Mouse (Mus musculus) CH12.LX (cell line): ENCODE data around the gene Rrp7a. TPM values are rescaled to one million over a fixed set of nuclear protein-coding genes. Genes with fewer than 3 reads are reported as not detected.

Experiments
- DNase-seq: peaks from one replicate; pipeline ENCODE4 v3.0.0-alpha.2; 2013; ENCODE audit errors: extremely low read depth
- H3K27ac ChIP-seq: 2 replicates; pipeline ENCODE4 v1.5.1; 2012; ENCODE audit warnings: low read depth, mild to moderate bottlenecking, control low read depth, moderate library complexity; ENCODE audit not compliant: insufficient read depth
- H3K27me3 ChIP-seq: replicated peaks from 2 replicates; pipeline ENCODE3; 2012; ENCODE audit warnings: inconsistent platforms
- H3K36me3 ChIP-seq, 2 experiments: replicated peaks in 1 of 2; 2 replicates each; pipeline versions ENCODE3 to v1.6.1; 2012; ENCODE audit warnings: inconsistent platforms in 1 of 2, low read length in 1 of 2, mild to moderate bottlenecking in 1 of 2, mixed read lengths in 1 of 2, moderate library complexity in 1 of 2; ENCODE audit not compliant: control insufficient read depth in 1 of 2, insufficient read depth in 1 of 2
- H3K4me1 ChIP-seq, 2 experiments: 2 replicates each; pipeline ENCODE4 v1.6.1; 2012; ENCODE audit warnings: inconsistent platforms in 1 of 2, moderate library complexity in 1 of 2; ENCODE audit not compliant: insufficient read depth in 2 of 2, control insufficient read depth in 1 of 2
- H3K4me2 ChIP-seq: 2 replicates; pipeline ENCODE4 v1.6.1; 2012; ENCODE audit warnings: low read depth, mild to moderate bottlenecking, control low read depth; ENCODE audit not compliant: poor library complexity, insufficient read depth, severe bottlenecking
- H3K4me3 ChIP-seq, 3 experiments: fragments of 150-350 bp in 1 of 3; sonication (generic) in 1 of 3; replicated peaks in 1 of 3; 2 replicates each; pipeline versions ENCODE3 to v1.5.1; 2011 to 2012; ENCODE audit warnings: low read depth in 2 of 3, low read length in 2 of 3, mild to moderate bottlenecking in 2 of 3, moderate library complexity in 2 of 3, control low read depth in 1 of 3, improper control_type of control experiment in 1 of 3, inconsistent platforms in 1 of 3, mixed read lengths in 1 of 3; ENCODE audit not compliant: poor library complexity in 1 of 3
- H3K79me2 ChIP-seq: replicated peaks from 2 replicates; pipeline ENCODE4 v1.6.1; 2012; ENCODE audit warnings: mild to moderate bottlenecking, moderate library complexity; ENCODE audit not compliant: control insufficient read depth, poor library complexity, insufficient read depth, severe bottlenecking; ENCODE audit errors: extremely low read depth
- H3K9ac ChIP-seq: 2 replicates; pipeline ENCODE4 v1.6.1; 2012; ENCODE audit warnings: low read depth, mild to moderate bottlenecking, control low read depth, moderate library complexity; ENCODE audit not compliant: insufficient read depth
- H3K9me3 ChIP-seq: replicated peaks from 2 replicates; pipeline ENCODE3; 2012; ENCODE audit warnings: low read length, inconsistent platforms, mixed read lengths
- CHD2 ChIP-seq: IDR thresholded peaks from 2 replicates; pipeline ENCODE4 v1.6.1; 2011; ENCODE audit warnings: low read length, improper control_type of control experiment
- ETS1 ChIP-seq: conservative IDR thresholded peaks from 2 replicates; pipeline ENCODE4 v1.6.1; 2012; ENCODE audit warnings: low read depth, mild to moderate bottlenecking, inconsistent platforms, low read length, improper control_type of control experiment, moderate library complexity
- GABPA ChIP-seq: IDR thresholded peaks from 2 replicates; pipeline ENCODE4 v1.6.1; 2012; ENCODE audit warnings: low read depth, low read length, improper control_type of control experiment, inconsistent platforms; ENCODE audit not compliant: insufficient replicate concordance
- HCFC1 ChIP-seq: IDR thresholded peaks from 2 replicates; pipeline ENCODE4 v1.6.1; 2012; ENCODE audit warnings: low read depth, mild to moderate bottlenecking, inconsistent platforms, low read length, improper control_type of control experiment
- JUN ChIP-seq: IDR thresholded peaks from 2 replicates; pipeline ENCODE4 v1.6.1; 2011; ENCODE audit warnings: low read depth, mild to moderate bottlenecking, low read length, improper control_type of control experiment, moderate library complexity; ENCODE audit not compliant: insufficient read depth
- JUND ChIP-seq: conservative IDR thresholded peaks from 2 replicates; pipeline ENCODE4 v1.6.1; 2011; ENCODE audit warnings: low read depth, low read length, improper control_type of control experiment
- KAT2A ChIP-seq: IDR thresholded peaks from 2 replicates; pipeline ENCODE4 v1.6.1; 2012; ENCODE audit warnings: low read length, improper control_type of control experiment, inconsistent platforms; ENCODE audit not compliant: insufficient replicate concordance
- MAX ChIP-seq: IDR thresholded peaks from 2 replicates; pipeline ENCODE4 v1.6.1; 2011; ENCODE audit warnings: low read length, improper control_type of control experiment
- MAZ ChIP-seq: IDR thresholded peaks from 2 replicates; pipeline ENCODE4 v1.6.1; 2012; ENCODE audit warnings: low read depth, mild to moderate bottlenecking, inconsistent platforms, low read length, improper control_type of control experiment, moderate library complexity
- MXI1 ChIP-seq: IDR thresholded peaks from 2 replicates; pipeline ENCODE4 v1.6.1; 2011; ENCODE audit warnings: mild to moderate bottlenecking, low read depth, low read length, improper control_type of control experiment
- NRF1 ChIP-seq: IDR thresholded peaks from 2 replicates; pipeline ENCODE4 v1.6.1; 2014; ENCODE audit warnings: low read depth, mild to moderate bottlenecking, inconsistent platforms, low read length, improper control_type of control experiment, moderate library complexity
- POLR2A ChIP-seq: IDR thresholded peaks from 2 replicates; pipeline ENCODE4 v1.6.1; 2011; ENCODE audit warnings: low read depth, mild to moderate bottlenecking, improper control_type of control experiment, low read length
- POLR2AphosphoS2 ChIP-seq: IDR thresholded peaks from 2 replicates; pipeline ENCODE4 v1.6.1; 2011; ENCODE audit warnings: low read depth, low read length, improper control_type of control experiment
- RAD21 ChIP-seq: IDR thresholded peaks from 2 replicates; pipeline ENCODE4 v1.6.1; 2011; ENCODE audit warnings: low read depth, mild to moderate bottlenecking, low read length, improper control_type of control experiment, moderate library complexity
- RCOR1 ChIP-seq: conservative IDR thresholded peaks from 2 replicates; pipeline ENCODE4 v1.6.1; 2012; ENCODE audit warnings: low read depth, mild to moderate bottlenecking, inconsistent platforms, low read length, improper control_type of control experiment
- SIN3A ChIP-seq: IDR thresholded peaks from 2 replicates; pipeline ENCODE4 v1.6.1; 2012; ENCODE audit warnings: low read length, improper control_type of control experiment, inconsistent platforms
- SMC3 ChIP-seq: IDR thresholded peaks from 2 replicates; pipeline ENCODE4 v1.6.1; 2011; ENCODE audit warnings: low read depth, low read length, improper control_type of control experiment
- TCF12 ChIP-seq: IDR thresholded peaks from 2 replicates; pipeline ENCODE4 v1.6.1; 2014; ENCODE audit warnings: low read depth, mild to moderate bottlenecking, inconsistent platforms, low read length, improper control_type of control experiment
- USF1 ChIP-seq: IDR thresholded peaks from 2 replicates; pipeline ENCODE4 v1.6.1; 2014; ENCODE audit warnings: low read depth, mild to moderate bottlenecking, inconsistent platforms, low read length, improper control_type of control experiment
- ZC3H11A ChIP-seq: IDR thresholded peaks from 2 replicates; pipeline ENCODE4 v1.6.1; 2012; ENCODE audit warnings: low read depth, mild to moderate bottlenecking, inconsistent platforms, low read length, improper control_type of control experiment
- ZKSCAN1 ChIP-seq: IDR thresholded peaks from 2 replicates; pipeline ENCODE4 v1.6.1; 2012; ENCODE audit warnings: low read depth, inconsistent platforms, low read length, improper control_type of control experiment, borderline replicate concordance
- ZMIZ1 ChIP-seq: IDR thresholded peaks from 2 replicates; pipeline ENCODE4 v1.6.1; 2012; ENCODE audit warnings: low read depth, mild to moderate bottlenecking, inconsistent platforms, low read length, improper control_type of control experiment
- ZNF384 ChIP-seq: IDR thresholded peaks from 2 replicates; pipeline ENCODE4 v1.6.1; 2012; ENCODE audit warnings: low read depth, low read length, improper control_type of control experiment, inconsistent platforms
- dilution Hi-C: fragments of 300-500 bp; cut with MboI; formaldehyde crosslinking; loops from 2 replicates; pipeline ENCODE4 v1.14.3; 2020; ENCODE audit warnings: low sequenced_read_pairs; ENCODE audit not compliant: extremely low pct_unique_long_range_greater_than_20kb, extremely low pct_ligation_motif_present
- in situ Hi-C: fragments of 300-500 bp; cut with MboI; formaldehyde crosslinking; loops from 3 replicates; pipeline ENCODE4 v1.14.3; 2019; ENCODE audit warnings: low sequenced_read_pairs, low pct_ligation_motif_present, low pct_unique_long_range_greater_than_20kb, mixed read lengths
- polyA plus RNA-seq: library from polyadenylated mRNA; unstranded; fragments of >175 nt; gene quantifications from 2 replicates; pipeline ENCODE4 v1.2.1, GENCODE M21; 2012; ENCODE audit warnings: low read depth; ENCODE audit not compliant: insufficient read length
- total RNA-seq, 2 experiments: library from RNA; depleted of rRNA; stranded (reverse); fragments of 300-350 nt in 1 of 2; fragments of >200 nt in 1 of 2; gene quantifications; 2 replicates each; pipeline ENCODE4 v1.2.3; 2012 to 2014

Gene Rrp7a
- total and polyA plus RNA-seq, 3 experiments = 126 to 262 (median 156) TPM

DNA sequence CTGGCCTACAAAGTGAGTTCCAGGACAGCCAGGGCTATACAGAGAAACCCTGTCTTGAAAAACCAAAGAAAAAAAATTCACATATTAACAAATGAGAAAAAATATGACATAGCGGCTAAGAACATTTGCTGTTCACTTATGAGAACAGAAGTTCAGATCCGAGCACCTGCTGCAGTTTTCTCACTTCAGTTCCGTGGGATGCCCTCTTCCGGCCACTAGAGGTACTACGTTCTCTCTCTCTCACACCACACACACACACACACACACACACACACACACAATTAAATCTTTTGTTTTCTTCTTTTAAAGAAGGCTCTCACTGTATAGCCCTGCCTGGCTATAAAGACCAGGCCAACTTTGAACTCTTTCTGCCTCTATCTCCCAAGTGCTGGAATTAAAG, 54.3 kb downstream of the Rrp7a start:
- Histone ChIP-seq H3K4me3 (no peak overlapping the region), H3K4me1 (peaks cover 0 to 3% of the 10 kb centered on the region in 2 experiments; a peak in 1 of 4 replicates), H3K27me3 (no peaks in the 10 kb centered on the region), H3K79me2 (no peaks in the 10 kb centered on the region), H3K27ac (no peak overlapping the region)
- dilution Hi-C loops = no loop called here
- no peak for TF ChIP-seq RCOR1
- TF ChIP-seq MAZ = no peak
- no peak for TF ChIP-seq NRF1
- TF ChIP-seq MXI1 = no peak
- TF ChIP-seq GABPA = no peak
- no peak for TF ChIP-seq JUN
- no peak for TF ChIP-seq ZMIZ1
- TF ChIP-seq ZC3H11A = no peak
- TF ChIP-seq MAX = no peak
- TF ChIP-seq SMC3 = no peak
- TF ChIP-seq, all 38 proteins: peak for 0
- Histone ChIP-seq H3K36me3 (no peaks in the 10 kb centered on the region), H3K9me3 (peaks cover 13% of the 10 kb centered on the region), H3K9ac (no peak overlapping the region), H3K4me2 (no peak overlapping the region)
- in situ Hi-C loops = no loop called here
- no peak for DNase-seq

DNA sequence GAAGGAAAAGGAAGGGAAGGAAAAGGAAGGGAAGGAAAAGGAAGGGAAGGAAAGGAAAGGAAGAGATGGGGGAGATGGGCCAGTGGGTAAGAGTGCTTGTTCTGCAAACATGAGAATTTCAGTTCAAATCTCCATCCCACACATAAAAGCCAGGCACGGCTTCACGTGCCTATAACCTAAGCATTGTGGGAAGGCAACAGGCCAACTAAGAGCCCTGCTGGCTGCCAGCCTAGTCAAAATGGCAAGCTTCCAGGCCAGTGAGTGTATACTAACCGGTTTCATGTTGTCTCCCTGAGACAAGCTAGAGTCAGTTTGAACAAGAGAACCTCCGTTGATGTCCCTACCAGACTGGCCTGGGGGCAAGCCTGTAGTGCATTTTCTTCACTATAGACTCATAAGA, 57.1 kb downstream of the Rrp7a start:
- TF ChIP-seq MAX = no peak
- no peak for TF ChIP-seq ZNF384
- TF ChIP-seq POLR2A = no peak
- no peak for TF ChIP-seq ZKSCAN1
- TF ChIP-seq ETS1 = no peak
- no peak for TF ChIP-seq TCF12
- TF ChIP-seq CHD2 = no peak
- no peak for TF ChIP-seq KAT2A
- TF ChIP-seq RCOR1 = no peak
- no peak for TF ChIP-seq RAD21
- no peak for TF ChIP-seq MAZ
- no peak for TF ChIP-seq USF1
- TF ChIP-seq POLR2AphosphoS2 = no peak
- TF ChIP-seq JUND = no peak
- no peak for TF ChIP-seq GABPA
- TF ChIP-seq SIN3A = no peak
- TF ChIP-seq ZMIZ1 = no peak
- TF ChIP-seq HCFC1 = no peak
- H3K4me2 ChIP-seq = no peak overlapping the region
- H3K4me1 ChIP-seq = peaks cover 0 to 3% of the 10 kb centered on the region in 2 experiments; a peak in 1 of 4 replicates
- dilution Hi-C loops (no loop called here), in situ Hi-C loops (no loop called here)
- no peak overlapping the region for H3K4me3 ChIP-seq
- no peaks in the 10 kb centered on the region for H3K79me2 ChIP-seq
- H3K27me3 ChIP-seq = no peaks in the 10 kb centered on the region
- no peak overlapping the region for H3K27ac ChIP-seq
- H3K9ac ChIP-seq = no peak overlapping the region
- H3K9me3 ChIP-seq = peaks cover 7% of the 10 kb centered on the region
- H3K36me3 ChIP-seq = no peaks in the 10 kb centered on the region
- no peak for DNase-seq

Other genes with a start within 250 kb of the Rrp7a start
- gene Tcf20, start 134.9 kb downstream of the Rrp7a start, total RNA-seq (2012; rRNA removed) = 47.2 and 49.2 TPM in 2 replicates
- 26.0 and 27.0 TPM in 2 replicates for gene Tcf20, start 134.9 kb downstream of the Rrp7a start, total RNA-seq (2014; rRNA removed)
- 28.5 and 29.0 TPM in 2 replicates for gene Tcf20, start 134.9 kb downstream of the Rrp7a start, polyA plus RNA-seq
- gene Nfam1, start 89.5 kb downstream of the Rrp7a start, total RNA-seq (2012; rRNA removed) = 0.04 and 0.25 TPM in 2 replicates
- 0.20 and 0.23 TPM in 2 replicates for gene Nfam1, start 89.5 kb downstream of the Rrp7a start, total RNA-seq (2014; rRNA removed)
- gene Nfam1, start 89.5 kb downstream of the Rrp7a start, polyA plus RNA-seq = 0.74 and 0.81 TPM in 2 replicates
- gene Serhl, start 33.3 kb downstream of the Rrp7a start, total RNA-seq (2012; rRNA removed) = 48.8 and 59.5 TPM in 2 replicates
- 123 and 129 TPM in 2 replicates for gene Serhl, start 33.3 kb downstream of the Rrp7a start, total RNA-seq (2014; rRNA removed)
- gene Serhl, start 33.3 kb downstream of the Rrp7a start, polyA plus RNA-seq = 52.0 and 57.6 TPM in 2 replicates
- 77.2 and 87.1 TPM in 2 replicates for gene Poldip3, start 26.6 kb upstream of the Rrp7a start, total RNA-seq (2012; rRNA removed)
- gene Poldip3, start 26.6 kb upstream of the Rrp7a start, total RNA-seq (2014; rRNA removed) = 78.9 and 79.3 TPM in 2 replicates
- gene Poldip3, start 26.6 kb upstream of the Rrp7a start, polyA plus RNA-seq = 70.0 and 77.0 TPM in 2 replicates
- gene Cyb5r3, start 49.8 kb upstream of the Rrp7a start, total RNA-seq (2012; rRNA removed) = 54.3 and 59.1 TPM in 2 replicates
- 30.1 and 35.7 TPM in 2 replicates for gene Cyb5r3, start 49.8 kb upstream of the Rrp7a start, total RNA-seq (2014; rRNA removed)
- gene Cyb5r3, start 49.8 kb upstream of the Rrp7a start, polyA plus RNA-seq = 92.7 and 102 TPM in 2 replicates
- gene A4galt, start 129.0 kb upstream of the Rrp7a start, total RNA-seq (2012; rRNA removed) = 23.6 and 29.8 TPM in 2 replicates
- gene A4galt, start 129.0 kb upstream of the Rrp7a start, total RNA-seq (2014; rRNA removed) = 14.8 and 15.9 TPM in 2 replicates
- 11.2 and 11.4 TPM in 2 replicates for gene A4galt, start 129.0 kb upstream of the Rrp7a start, polyA plus RNA-seq
- 21.7 and 23.7 TPM in 2 replicates for gene Arfgap3, start 227.4 kb upstream of the Rrp7a start, total RNA-seq (2012; rRNA removed)
- gene Arfgap3, start 227.4 kb upstream of the Rrp7a start, total RNA-seq (2014; rRNA removed) = 17.9 and 20.3 TPM in 2 replicates
- 11.0 and 13.8 TPM in 2 replicates for gene Arfgap3, start 227.4 kb upstream of the Rrp7a start, polyA plus RNA-seq